Mouse (Mus musculus): ENCODE data around the gene Doc2a. TPM values are rescaled to one million over a fixed set of nuclear protein-coding genes. Genes with fewer than 3 reads are reported as not detected.

The Doc2a gene
- polyA plus RNA-seq, 1 experiment from 2014 or later = 0.82 TPM

DNA sequence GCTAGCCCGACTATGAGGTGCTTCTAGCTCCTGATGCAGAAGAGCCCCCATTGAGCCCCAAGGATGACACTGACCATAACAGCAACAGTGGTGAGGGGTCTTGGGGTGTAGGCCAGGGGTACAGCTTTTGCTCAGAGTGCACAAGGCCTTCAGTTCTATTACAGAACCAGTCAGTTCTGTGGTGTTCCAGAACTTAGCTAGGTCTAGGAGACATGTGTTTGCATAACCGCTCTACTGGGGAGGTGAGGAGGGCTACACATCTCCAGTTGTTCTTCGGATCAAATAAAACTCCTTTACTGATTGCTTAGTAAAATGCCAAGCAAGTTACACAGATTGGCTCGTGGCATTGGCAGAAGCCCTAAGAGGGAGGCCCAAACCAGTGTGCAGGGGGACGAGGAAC, 15.7 kb upstream of the Doc2a start, which contains the start of gene 4930451I11Rik:
Gene 4930451I11Rik, minus strand, starts transcription at position 101 of the 400 bp plus-strand sequence.
- 64% methylated on average over 5 of the region's 5 CpGs for WGBS

DNA sequence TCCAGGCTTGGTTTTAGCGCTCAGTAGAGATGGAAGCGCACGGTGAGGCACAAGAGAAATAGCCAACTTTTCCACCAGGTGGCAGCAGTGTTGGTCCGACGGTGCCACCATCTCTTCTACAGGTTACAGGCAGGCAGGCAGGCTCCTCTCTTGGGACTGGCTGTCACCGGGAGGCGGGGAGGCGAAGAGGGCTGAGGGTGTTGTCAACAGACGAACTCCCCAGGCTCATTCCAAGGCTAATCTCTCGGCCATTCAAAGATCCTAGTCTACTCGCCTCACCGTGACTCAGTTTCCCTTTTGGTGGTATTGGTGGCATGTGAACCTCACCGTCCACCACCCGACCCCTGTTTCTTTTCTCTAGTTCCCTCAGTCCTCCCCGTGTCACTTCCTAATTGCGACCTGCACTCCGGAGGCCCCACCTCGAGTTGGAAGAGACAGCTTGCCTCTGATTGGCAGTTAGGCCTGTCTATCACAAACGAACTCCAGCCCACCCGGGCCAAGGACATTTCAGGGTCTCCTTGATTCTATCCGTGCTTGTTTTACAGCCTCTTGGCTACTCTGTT, 15.1 kb upstream of the Doc2a start:
- peaks cover 4% of the 10 kb centered on the region for H3K4me1 ChIP-seq
- 0 out of 2 replicates have a peak, but pooled peaks cover 17% of the 10 kb centered on the region for H3K27me3 ChIP-seq
- WGBS = 2% methylated on average over 21 of the region's 21 CpGs

More for the DNA sequence above, 15.7 kb upstream of the Doc2a start, which contains the start of gene 4930451I11Rik:
- no peak within 1 kb of the TSS for H3K9ac ChIP-seq
- H3K36me3 ChIP-seq = no peaks in the 10 kb centered on the region
- ATAC-seq (ENCODE audit: insufficient number of reproducible peaks, low FRiP score, low TSS enrichment, low read depth) = no peak
- peaks cover 4% of the 10 kb centered on the region for H3K4me1 ChIP-seq
- H3K27me3 ChIP-seq = 0 out of 2 replicates have a peak, but pooled peaks cover 20% of the 10 kb centered on the region
- peak within 1 kb of the TSS; percentile 23 for H3K4me3 ChIP-seq
- no peak within 1 kb of the TSS for H3K27ac ChIP-seq
- H3K4me2 ChIP-seq = peak within 1 kb of the TSS; percentile 41
- no peaks in the 10 kb centered on the region for H3K9me3 ChIP-seq

GRCm38 (mm10) chr7:126833294-126833693, 13.9 kb upstream of the Doc2a start:
- ATAC-seq (ENCODE audit: insufficient number of reproducible peaks, low FRiP score, low TSS enrichment, low read depth) = no peak
- H3K9me3 ChIP-seq = no peaks in the 10 kb centered on the region
- H3K4me2 ChIP-seq = no peak overlapping the region

More for the DNA sequence above, 15.1 kb upstream of the Doc2a start:
- Histone ChIP-seq H3K36me3 (no peaks in the 10 kb centered on the region), H3K4me2 (peak overlapping the region; percentile 41), H3K9ac (no peak overlapping the region), H3K27ac (no peak overlapping the region), H3K9me3 (no peaks in the 10 kb centered on the region), H3K4me3 (peak overlapping the region; percentile 23)
- peak; percentile 64 for ATAC-seq (ENCODE audit: insufficient number of reproducible peaks, low FRiP score, low TSS enrichment, low read depth)

GRCm38 (mm10) chr7:126843276-126843675, 3.9 kb upstream of the Doc2a start:
- Histone ChIP-seq H3K4me2 (no peak overlapping the region), H3K27ac (no peak overlapping the region), H3K36me3 (no peaks in the 10 kb centered on the region), H3K9ac (no peak overlapping the region), H3K9me3 (no peaks in the 10 kb centered on the region), H3K4me3 (no peak overlapping the region), H3K27me3 (peaks cover 18% of the 10 kb centered on the region), H3K4me1 (peaks cover 12% of the 10 kb centered on the region)
- ATAC-seq (ENCODE audit: insufficient number of reproducible peaks, low FRiP score, low TSS enrichment, low read depth) = no peak
- 76% methylated on average over 9 of the region's 9 CpGs for WGBS

More at GRCm38 (mm10) chr7:126833294-126833693, 13.9 kb upstream of the Doc2a start:
- Histone ChIP-seq H3K4me3 (no peak overlapping the region), H3K36me3 (no peaks in the 10 kb centered on the region), H3K4me1 (peaks cover 4% of the 10 kb centered on the region), H3K27ac (no peak overlapping the region), H3K9ac (no peak overlapping the region), H3K27me3 (0 out of 2 replicates have a peak, but pooled peaks cover 17% of the 10 kb centered on the region)
- WGBS = 96% methylated on average over 1 of the region's 1 CpGs

GRCm38 (mm10) chr7:126845516-126845915, 1.7 kb upstream of the Doc2a start:
- WGBS = 96% methylated on average over 2 of the region's 2 CpGs
- no peak overlapping the region for H3K9ac ChIP-seq
- H3K4me2 ChIP-seq = no peak overlapping the region

GRCm38 (mm10) chr7:126847421-126848398, 494 bp downstream of the Doc2a start:
- ATAC-seq (ENCODE audit: insufficient number of reproducible peaks, low FRiP score, low TSS enrichment, low read depth) = 0 out of 2 replicates have a peak, but pooled peaks have one; percentile 19
- H3K9ac ChIP-seq = peak overlapping the region; percentile 36
- H3K4me1 ChIP-seq = peaks cover 19% of the 10 kb centered on the region
- peak overlapping the region; percentile 50 for H3K4me3 ChIP-seq
- no peaks in the 10 kb centered on the region for H3K9me3 ChIP-seq
- WGBS = under 1% methylated on average over 74 of the region's 74 CpGs
- no peak overlapping the region for H3K27ac ChIP-seq
- H3K27me3 ChIP-seq = peaks cover 39% of the 10 kb centered on the region
- peaks cover 12% of the 10 kb centered on the region for H3K36me3 ChIP-seq
- H3K4me2 ChIP-seq = peak overlapping the region; percentile 98

More at GRCm38 (mm10) chr7:126845516-126845915, 1.7 kb upstream of the Doc2a start:
- Histone ChIP-seq H3K4me3 (no peak overlapping the region), H3K36me3 (no peaks in the 10 kb centered on the region), H3K27me3 (peaks cover 39% of the 10 kb centered on the region), H3K9me3 (no peaks in the 10 kb centered on the region), H3K4me1 (peaks cover 19% of the 10 kb centered on the region), H3K27ac (no peak overlapping the region)
- no peak for ATAC-seq (ENCODE audit: insufficient number of reproducible peaks, low FRiP score, low TSS enrichment, low read depth)

DNA sequence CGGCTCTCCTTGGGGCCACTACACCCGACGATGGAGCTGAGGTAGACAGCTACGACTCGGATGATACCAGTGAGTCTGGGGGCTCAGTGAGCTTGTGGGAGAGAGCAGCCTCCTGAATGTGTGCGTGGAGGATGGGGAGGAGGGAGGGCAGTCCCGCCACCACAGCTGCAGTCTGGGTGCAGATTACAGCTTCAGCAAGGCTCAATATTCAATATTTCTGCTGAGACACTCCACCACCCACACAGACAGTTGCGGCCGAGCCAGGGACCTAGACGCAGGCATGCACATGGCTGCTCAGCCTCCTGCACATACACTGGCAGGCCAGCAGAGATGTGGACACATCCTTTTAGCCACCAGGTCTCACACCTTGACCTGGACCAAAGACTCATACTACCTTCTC, 1.6 kb downstream of the Doc2a start:
- no peak overlapping the region for H3K27ac ChIP-seq
- H3K9ac ChIP-seq = no peak overlapping the region
- H3K36me3 ChIP-seq = peaks cover 23% of the 10 kb centered on the region
- peaks cover 19% of the 10 kb centered on the region for H3K4me1 ChIP-seq
- no peak for ATAC-seq (ENCODE audit: insufficient number of reproducible peaks, low FRiP score, low TSS enrichment, low read depth)
- WGBS = 28% methylated on average over 10 of the region's 10 CpGs
- peak overlapping the region; percentile 98; the same call in 1 of the 2 replicates for H3K4me2 ChIP-seq
- peak overlapping the region; percentile 50; the same call in 1 of the 2 replicates for H3K4me3 ChIP-seq
- H3K9me3 ChIP-seq = no peaks in the 10 kb centered on the region
- peaks cover 39% of the 10 kb centered on the region for H3K27me3 ChIP-seq

DNA sequence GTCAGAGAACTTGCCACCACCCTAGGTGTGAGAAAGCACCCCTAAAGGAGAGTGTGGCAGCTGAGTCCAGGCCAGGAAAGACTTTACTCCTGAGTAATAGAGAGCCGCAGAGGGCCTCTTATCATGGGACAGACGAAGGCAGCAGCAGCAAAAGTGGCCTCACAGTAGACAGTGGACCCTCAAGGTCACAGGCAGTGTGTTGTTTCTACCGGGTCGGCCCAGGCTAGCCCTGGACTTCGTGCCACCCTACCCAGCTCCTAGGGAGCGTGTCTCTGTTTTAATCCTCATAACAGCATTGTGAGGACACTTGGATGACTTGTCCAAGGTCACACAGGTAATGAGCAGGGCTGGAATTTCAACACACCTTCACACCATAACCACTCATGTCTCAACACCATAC, 2.9 kb downstream of the Doc2a start:
- WGBS = 87% methylated on average over 6 of the region's 6 CpGs
- Histone ChIP-seq H3K36me3 (peaks cover 37% of the 10 kb centered on the region), H3K27me3 (peaks cover 39% of the 10 kb centered on the region), H3K4me2 (no peak overlapping the region), H3K9me3 (no peaks in the 10 kb centered on the region), H3K4me1 (peaks cover 19% of the 10 kb centered on the region), H3K4me3 (no peak overlapping the region), H3K27ac (no peak overlapping the region), H3K9ac (no peak overlapping the region)
- ATAC-seq (ENCODE audit: insufficient number of reproducible peaks, low FRiP score, low TSS enrichment, low read depth) = no peak

GRCm38 (mm10) chr7:126851192-126851591, 4.0 kb downstream of the Doc2a start:
- Histone ChIP-seq H3K27ac (no peak overlapping the region), H3K4me2 (no peak overlapping the region), H3K36me3 (peaks cover 47% of the 10 kb centered on the region), H3K4me3 (no peak overlapping the region), H3K9me3 (no peaks in the 10 kb centered on the region), H3K27me3 (peaks cover 39% of the 10 kb centered on the region), H3K4me1 (peaks cover 19% of the 10 kb centered on the region), H3K9ac (no peak overlapping the region)
- WGBS = 37% methylated on average over 12 of the region's 12 CpGs
- ATAC-seq (ENCODE audit: insufficient number of reproducible peaks, low FRiP score, low TSS enrichment, low read depth) = no peak

- peaks cover 5% of the 10 kb centered on the region for H3K4me1 ChIP-seq
- no peak overlapping the region for H3K9ac ChIP-seq
- H3K4me3 ChIP-seq = no peak overlapping the region
- 86% methylated on average over 5 of the region's 5 CpGs for WGBS
- H3K27ac ChIP-seq = no peak overlapping the region
- peaks cover 19% of the 10 kb centered on the region for H3K27me3 ChIP-seq
- H3K36me3 ChIP-seq = peaks cover 69% of the 10 kb centered on the region
- no peaks in the 10 kb centered on the region for H3K9me3 ChIP-seq
- no peak for ATAC-seq (ENCODE audit: insufficient number of reproducible peaks, low FRiP score, low TSS enrichment, low read depth)
- H3K4me2 ChIP-seq = no peak overlapping the region
Observed at GRCm38 (mm10) chr7:126853454-126853853, 6.2 kb downstream of the Doc2a start.

- Histone ChIP-seq H3K9me3 (no peaks in the 10 kb centered on the region), H3K27ac (no peak overlapping the region), H3K27me3 (no peaks in the 10 kb centered on the region), H3K4me3 (no peak overlapping the region), H3K9ac (no peak overlapping the region), H3K36me3 (peaks cover 85% of the 10 kb centered on the region), H3K4me1 (peaks cover 1% of the 10 kb centered on the region; the same call in 1 of the 2 replicates), H3K4me2 (no peak overlapping the region)
- ATAC-seq (ENCODE audit: insufficient number of reproducible peaks, low FRiP score, low TSS enrichment, low read depth) = no peak
- WGBS = 82% methylated on average over 3 of the region's 3 CpGs
Observed at GRCm38 (mm10) chr7:126855641-126856040, 8.4 kb downstream of the Doc2a start.

Data from limb, embryonic 15.5 days (tissue).